In the genomic region with DNA sequence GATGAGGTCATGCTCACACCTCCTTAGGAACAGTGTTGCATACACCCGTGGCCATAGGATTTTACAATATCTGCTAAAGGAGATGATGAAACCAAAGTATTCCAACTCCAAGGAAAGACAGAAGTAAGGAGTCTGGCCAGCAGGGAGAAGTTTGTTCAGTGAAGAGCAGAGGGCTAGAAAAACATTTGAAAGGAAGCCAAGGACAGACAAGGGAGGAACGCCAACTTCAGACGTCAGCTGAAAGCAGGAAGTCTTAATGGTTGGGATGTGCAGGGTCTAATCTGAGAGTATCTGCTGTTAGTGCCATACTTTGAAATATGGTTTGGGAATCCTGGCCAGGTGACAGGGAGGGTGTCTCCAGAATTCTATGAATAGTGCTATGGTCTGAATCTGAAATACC, we compare ENCODE assay signal across 9 mouse cellular contexts.
DNase-seq lines count a peak whose midpoint lies in the region; ATAC-seq lines count a peak whose summit lies in the region.
"Had no signal": no experiment of that assay in that cellular context is flagged by ENCODE, and none has a peak within 500 bp of the region (broad histone marks: within the 10 kb centered on the region; RNA-seq: fewer than 3 reads in every experiment).

No protein-coding gene starts in this region.

- H3K4me3 ChIP-seq in intestine, embryonic 16.5 days (ENCODE audit: low read length), result no peak overlapping the region
- no peak overlapping the region for H3K4me3 ChIP-seq in intestine, embryonic 15.5 days (replicated peaks)
- H3K4me3 ChIP-seq in embryonic facial prominence, embryonic 10.5 days, result no peak overlapping the region

- 47% methylated on average over 3 of the region's 3 CpGs for WGBS in intestine, embryonic 16.5 days
- WGBS in intestine, embryonic 15.5 days, result 46% methylated on average over 3 of the region's 3 CpGs
- WGBS in embryonic facial prominence, embryonic 10.5 days, result 82% methylated on average over 3 of the region's 3 CpGs

- H3K27me3 ChIP-seq in intestine, embryonic 16.5 days (replicated peaks; ENCODE audit: control insufficient read depth, insufficient read depth, low read length), result no peaks in the 10 kb centered on the region
- no peaks in the 10 kb centered on the region for H3K27me3 ChIP-seq in intestine, embryonic 15.5 days (replicated peaks)
- no peaks in the 10 kb centered on the region for H3K27me3 ChIP-seq in embryonic facial prominence, embryonic 10.5 days (replicated peaks; ENCODE audit: low read depth, poor library complexity, severe bottlenecking)

- no peaks in the 10 kb centered on the region; the same call in 1 of the 2 replicates for H3K4me1 ChIP-seq in intestine, embryonic 16.5 days (ENCODE audit: control insufficient read depth, insufficient read depth, low read length)
- H3K4me1 ChIP-seq in intestine, embryonic 15.5 days (replicated peaks), result 0 out of 2 replicates have a peak, but pooled peaks cover 12% of the 10 kb centered on the region
- H3K4me1 ChIP-seq in embryonic facial prominence, embryonic 10.5 days, result peaks cover 11% of the 10 kb centered on the region

- H3K27ac ChIP-seq in intestine, embryonic 16.5 days (ENCODE audit: low read length), result no peak overlapping the region
- no peak overlapping the region for H3K27ac ChIP-seq in intestine, embryonic 15.5 days
- no peak overlapping the region for H3K27ac ChIP-seq in embryonic facial prominence, embryonic 10.5 days (replicated peaks)

- peak; percentile 40; the same call in 1 of the 2 replicates for ATAC-seq in intestine, embryonic 16.5 days
- ATAC-seq in intestine, embryonic 15.5 days, result no peak
- ATAC-seq in erythroblast, adult 5-6 weeks (replicated peaks; ENCODE audit: low FRiP score, poor library complexity, severe bottlenecking), result no peak
- no peak for ATAC-seq in activated CD4-positive, CD25-positive, alpha-beta regulatory T cell, adult 4 months

- intact Hi-C loops in heart, postnatal 14 days (cut with DNase I), result no loop called here

- H3K9me3 ChIP-seq in intestine, embryonic 16.5 days (ENCODE audit: control insufficient read depth, low read length), result no peaks in the 10 kb centered on the region
- H3K9me3 ChIP-seq in intestine, embryonic 15.5 days, result no peaks in the 10 kb centered on the region
- no peaks in the 10 kb centered on the region for H3K9me3 ChIP-seq in embryonic facial prominence, embryonic 10.5 days

- H3K36me3 ChIP-seq in intestine, embryonic 16.5 days (ENCODE audit: control insufficient read depth, insufficient read depth, low read length), result no peaks in the 10 kb centered on the region
- H3K36me3 ChIP-seq in intestine, embryonic 15.5 days, result no peaks in the 10 kb centered on the region
- H3K36me3 ChIP-seq in embryonic facial prominence, embryonic 10.5 days (replicated peaks), result no peaks in the 10 kb centered on the region

- DNase-seq in adrenal gland, postnatal 25 days, result peak; percentile 34
- DNase-seq in heart, postnatal 14 days, result peak; percentile 70 to 74
- peak; percentile 87 for DNase-seq in lung, postnatal 10 days
- DNase-seq in embryonic facial prominence, embryonic 10.5 days (ENCODE audit: low spot score), result no peak
- DNase-seq: embryo, embryonic 11 days had no signal

- no peak overlapping the region for H3K9ac ChIP-seq in intestine, embryonic 16.5 days (ENCODE audit: low read depth, low read length)
- no peak overlapping the region for H3K9ac ChIP-seq in intestine, embryonic 15.5 days

- no peak overlapping the region for H3K4me2 ChIP-seq in intestine, embryonic 16.5 days (ENCODE audit: low read depth, low read length)
- no peak overlapping the region for H3K4me2 ChIP-seq in intestine, embryonic 15.5 days (replicated peaks)
